Mouse (Mus musculus) liver, adult 2 months (tissue): ENCODE measurements around the gene Ngly1. TPM values are rescaled to one million over a fixed set of nuclear protein-coding genes. Genes with fewer than 3 reads are reported as not detected.

Experiments used
- DNase-seq: peaks from one replicate; pipeline ENCODE4 v3.0.0-alpha.2; 2011; ENCODE audit warnings: low read depth, low spot score; ENCODE audit errors: extremely low read depth
- H3K27ac ChIP-seq: fragments of 200-500 bp; replicated peaks from 2 replicates; pipeline ENCODE4 v1.5.1; 2012; ENCODE audit warnings: low read depth, mild to moderate bottlenecking, control low read depth, inconsistent platforms, low read length; ENCODE audit not compliant: insufficient read depth
- H3K27me3 ChIP-seq: fragments of 200-500 bp; 2 replicates; pipeline ENCODE4 v1.6.1; 2012; ENCODE audit warnings: mild to moderate bottlenecking, moderate library complexity, low read length, inconsistent platforms; ENCODE audit not compliant: control insufficient read depth, insufficient read depth
- H3K36me3 ChIP-seq: fragments of 200-500 bp; 2 replicates; pipeline ENCODE4 v1.6.1; 2012; ENCODE audit warnings: low read length, inconsistent platforms; ENCODE audit not compliant: control insufficient read depth, insufficient read depth
- H3K4me1 ChIP-seq: fragments of 200-500 bp; 2 replicates; pipeline ENCODE4 v1.6.1; 2011; ENCODE audit warnings: low read length; ENCODE audit not compliant: control insufficient read depth, insufficient read depth
- H3K4me3 ChIP-seq: fragments of 200-500 bp; 2 replicates; pipeline ENCODE4 v1.5.1; 2011; ENCODE audit warnings: low read depth, mild to moderate bottlenecking, control low read depth, low read length, moderate library complexity; ENCODE audit not compliant: insufficient read depth
- H3K79me2 ChIP-seq: fragments of 200-500 bp; 2 replicates; pipeline ENCODE4 v1.6.1; 2012; ENCODE audit warnings: inconsistent platforms, mild to moderate bottlenecking, low read length, moderate library complexity; ENCODE audit not compliant: control insufficient read depth, insufficient read depth
- H3K9ac ChIP-seq: fragments of 200-500 bp; 2 replicates; pipeline ENCODE4 v1.6.1; 2012; ENCODE audit warnings: low read depth, mild to moderate bottlenecking, control low read depth, inconsistent platforms, low read length
- CTCF ChIP-seq: fragments of 200-500 bp; IDR thresholded peaks from 2 replicates; pipeline ENCODE4 v1.5.1; 2011; ENCODE audit warnings: low read depth, low read length, control low read depth
- POLR2A ChIP-seq: fragments of 200-500 bp; IDR thresholded peaks from 2 replicates; pipeline ENCODE4 v1.6.1; 2011; ENCODE audit warnings: low read length, control low read depth; ENCODE audit not compliant: insufficient read depth; ENCODE audit errors: extremely low read depth
- WGBS: fragments of 180-500 bp; shearing (Covaris S2); methylation state at CpG from one replicate; pipeline ENCODE4 v1.1.7; 2018; 5-methylcytosine and 5-hydroxymethylcytosine counted together
- polyA plus RNA-seq: library from polyadenylated mRNA; depleted of rRNA; stranded (reverse); fragments of >200 nt; gene quantifications from 2 replicates; pipeline ENCODE4 v1.2.3, GENCODE M21; 2012
- total RNA-seq: library from RNA; depleted of rRNA; stranded (reverse); fragments of >200 nt; gene quantifications from 2 replicates; pipeline ENCODE4 v1.2.3, GENCODE M21; 2014

The Ngly1 gene
- total and polyA plus RNA-seq, 2 experiments = 25.4 to 44.5 TPM

DNA sequence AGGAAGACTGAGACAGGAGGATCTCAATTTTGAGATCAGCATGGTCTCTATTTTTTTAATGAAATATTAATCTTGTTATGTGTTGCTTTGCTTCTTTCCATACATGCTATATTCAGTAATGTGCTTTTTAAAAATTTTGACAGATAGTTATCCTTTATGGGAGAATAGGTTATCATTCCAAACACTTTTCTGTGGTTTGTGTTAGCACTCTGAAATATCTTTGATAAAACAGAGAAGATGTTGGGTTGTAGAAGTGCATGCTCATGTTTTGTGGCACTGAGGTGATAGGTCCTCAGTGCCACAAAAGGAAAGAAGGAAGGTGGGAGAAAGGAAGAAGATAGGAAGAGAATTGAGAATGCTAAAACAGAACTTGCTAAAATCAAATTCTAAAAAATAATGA lies 43.9 kb downstream of the Ngly1 start:
- Histone ChIP-seq H3K27ac (no peak overlapping the region), H3K36me3 (peaks cover 57% of the 10 kb centered on the region), H3K4me3 (no peak overlapping the region), H3K27me3 (no peaks in the 10 kb centered on the region), H3K4me1 (no peaks in the 10 kb centered on the region), H3K9ac (no peak overlapping the region), H3K79me2 (no peaks in the 10 kb centered on the region)
- no peak for TF ChIP-seq CTCF
- TF ChIP-seq POLR2A = no peak
- DNase-seq = no peak

DNA sequence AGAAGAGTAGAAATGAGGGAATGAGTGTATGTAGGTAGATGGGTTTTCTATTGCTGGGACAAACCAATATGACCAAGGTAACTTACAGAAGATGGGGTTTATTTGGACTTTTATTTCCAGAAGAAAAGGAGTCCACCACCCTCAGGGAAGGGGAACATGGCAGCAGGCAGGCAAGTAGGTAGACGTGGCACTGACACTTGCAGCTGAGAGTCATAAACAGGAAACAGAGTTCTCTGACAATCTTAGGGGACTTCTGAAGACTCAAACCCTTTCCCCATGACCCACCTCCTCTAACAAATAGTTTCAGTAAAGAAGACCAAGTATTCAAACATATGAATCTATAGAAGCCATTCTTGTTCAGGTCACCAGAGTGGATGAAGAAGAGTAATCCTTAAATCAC lies 44.8 kb downstream of the Ngly1 start:
- 100% methylated on average over 1 of the region's 1 CpGs for WGBS

DNA sequence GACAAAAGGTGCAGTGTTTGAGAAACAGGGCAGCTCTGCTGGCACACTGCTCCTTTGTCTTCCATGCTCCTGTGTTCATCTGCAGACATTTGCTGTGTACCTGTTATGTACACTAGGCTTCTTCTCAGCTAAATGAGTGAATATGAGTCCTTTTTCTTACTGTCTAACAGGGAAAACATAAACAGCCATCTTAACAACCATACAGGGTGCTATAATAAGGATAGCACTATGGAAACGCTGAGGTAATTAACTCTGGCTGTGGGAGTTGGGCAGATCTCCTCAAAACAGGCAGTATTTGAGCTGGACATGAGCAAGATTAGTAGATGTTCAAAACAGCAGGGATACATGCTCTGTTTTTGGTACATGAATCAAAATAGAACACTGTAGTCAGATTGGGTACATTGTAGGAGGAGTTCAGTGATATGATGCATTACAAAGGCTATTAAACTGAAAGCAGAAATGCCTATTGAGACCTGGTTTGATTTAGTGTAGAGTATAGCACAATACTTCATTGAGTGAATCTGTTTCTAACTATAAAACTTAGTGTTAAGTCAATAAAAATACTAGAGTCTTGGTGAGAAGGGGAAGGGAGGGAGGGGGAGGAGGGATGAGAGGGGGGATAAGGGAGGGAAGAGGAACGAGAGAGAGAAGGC lies 47.9 kb downstream of the Ngly1 start:
- Histone ChIP-seq H3K27ac (no peak overlapping the region), H3K9ac (no peak overlapping the region), H3K27me3 (no peaks in the 10 kb centered on the region), H3K4me3 (no peak overlapping the region), H3K36me3 (peaks cover 44% of the 10 kb centered on the region), H3K4me1 (no peaks in the 10 kb centered on the region), H3K79me2 (no peaks in the 10 kb centered on the region)
- 91% methylated on average over 2 of the region's 2 CpGs for WGBS
- TF ChIP-seq CTCF (no peak), POLR2A (no peak)
- DNase-seq = no peak

More for the DNA sequence above, 44.8 kb downstream of the Ngly1 start:
- Histone ChIP-seq H3K4me3 (no peak overlapping the region), H3K4me1 (no peaks in the 10 kb centered on the region), H3K27ac (no peak overlapping the region), H3K9ac (no peak overlapping the region), H3K79me2 (no peaks in the 10 kb centered on the region), H3K27me3 (no peaks in the 10 kb centered on the region), H3K36me3 (peaks cover 58% of the 10 kb centered on the region)
- no peak for DNase-seq
- no peak for TF ChIP-seq POLR2A
- TF ChIP-seq CTCF = no peak

DNA sequence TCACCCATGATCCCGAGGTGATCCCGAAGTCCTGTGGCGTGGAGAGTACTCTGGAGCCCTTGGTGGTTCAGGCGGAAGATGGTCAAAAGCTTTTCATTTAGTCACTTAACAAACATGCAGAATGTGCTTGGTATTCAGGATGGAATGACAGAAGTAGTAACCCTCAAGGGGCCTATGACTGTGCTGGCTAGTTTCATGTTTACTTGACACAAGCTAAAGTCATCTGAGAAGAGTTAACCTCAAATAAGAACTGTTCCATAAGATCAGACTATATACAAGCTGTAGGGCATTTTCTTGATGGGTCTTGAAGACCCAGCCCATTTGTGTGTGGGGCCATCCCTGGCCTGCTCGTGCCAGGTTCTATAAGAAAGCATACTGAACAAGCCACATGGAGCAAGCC lies 52.7 kb downstream of the Ngly1 start:
- DNase-seq = no peak
- no peaks in the 10 kb centered on the region for H3K79me2 ChIP-seq
- H3K27ac ChIP-seq = no peak overlapping the region
- H3K9ac ChIP-seq = no peak overlapping the region
- H3K36me3 ChIP-seq = peaks cover 16% of the 10 kb centered on the region
- TF ChIP-seq POLR2A (no peak), CTCF (no peak)
- no peak overlapping the region for H3K4me3 ChIP-seq
- WGBS = 94% methylated on average over 5 of the region's 5 CpGs
- no peaks in the 10 kb centered on the region for H3K4me1 ChIP-seq
- no peaks in the 10 kb centered on the region for H3K27me3 ChIP-seq

DNA sequence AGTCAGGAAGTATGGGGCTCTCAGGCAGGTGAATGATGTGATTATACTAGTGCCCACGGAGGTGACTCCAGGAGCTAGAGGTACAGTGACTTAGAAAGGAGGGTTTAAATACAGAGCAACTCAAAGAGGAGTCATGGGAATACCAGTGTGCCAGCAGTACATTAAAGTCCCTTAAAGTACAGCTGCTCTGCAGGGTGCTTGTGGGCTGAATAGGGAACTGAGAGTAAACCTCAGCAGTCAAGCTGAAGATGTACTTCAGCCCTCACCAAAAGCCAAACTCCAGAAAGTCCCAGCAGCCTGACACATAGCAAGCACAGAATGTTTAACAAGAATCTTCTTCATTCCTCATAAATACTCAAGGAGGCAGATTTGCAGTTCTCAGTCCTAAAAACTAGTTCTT lies 53.6 kb downstream of the Ngly1 start:
- Histone ChIP-seq H3K4me3 (no peak overlapping the region), H3K79me2 (no peaks in the 10 kb centered on the region), H3K36me3 (peaks cover 12% of the 10 kb centered on the region), H3K9ac (no peak overlapping the region), H3K27me3 (no peaks in the 10 kb centered on the region), H3K4me1 (no peaks in the 10 kb centered on the region), H3K27ac (no peak overlapping the region)
- TF ChIP-seq CTCF = no peak
- TF ChIP-seq POLR2A = no peak
- 89% methylated on average over 1 of the region's 1 CpGs for WGBS
- no peak for DNase-seq

DNA sequence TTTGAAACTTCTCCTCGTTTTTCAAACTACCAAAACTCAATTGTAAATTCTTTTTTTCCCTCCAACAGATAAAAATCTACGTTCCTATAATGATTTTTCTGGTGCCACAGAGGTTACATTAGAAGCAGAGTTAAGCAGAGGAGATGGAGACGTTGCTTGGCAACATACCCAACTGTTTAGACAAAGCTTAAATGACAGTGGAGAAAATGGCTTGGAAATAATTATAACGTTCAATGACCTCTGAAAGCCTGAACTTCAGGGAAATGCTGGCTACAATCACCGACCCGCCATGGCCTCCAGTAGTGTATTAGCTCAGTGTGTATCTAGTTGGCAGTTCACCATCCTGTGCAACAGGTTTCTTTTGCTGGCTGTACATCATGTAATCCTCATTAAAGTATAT lies 61.7 kb downstream of the Ngly1 start:
- TF ChIP-seq CTCF = no peak

More for the DNA sequence above, 61.7 kb downstream of the Ngly1 start:
- H3K36me3 ChIP-seq = peaks cover 25% of the 10 kb centered on the region
- H3K79me2 ChIP-seq = no peaks in the 10 kb centered on the region
- no peak overlapping the region for H3K4me3 ChIP-seq
- DNase-seq = peak; percentile 14
- no peak overlapping the region for H3K27ac ChIP-seq
- WGBS = 45% methylated on average over 6 of the region's 6 CpGs
- H3K4me1 ChIP-seq = no peaks in the 10 kb centered on the region
- H3K9ac ChIP-seq = no peak overlapping the region
- H3K27me3 ChIP-seq = no peaks in the 10 kb centered on the region
